Mouse (Mus musculus): ENCODE results near the gene Nfe2l1.
"Not testable (repeated sequence)": the region's sequence is repeated elsewhere in the genome, so short reads cannot be mapped to it uniquely, and the experiment has no call there.

Nfe2l1 gene

DNA sequence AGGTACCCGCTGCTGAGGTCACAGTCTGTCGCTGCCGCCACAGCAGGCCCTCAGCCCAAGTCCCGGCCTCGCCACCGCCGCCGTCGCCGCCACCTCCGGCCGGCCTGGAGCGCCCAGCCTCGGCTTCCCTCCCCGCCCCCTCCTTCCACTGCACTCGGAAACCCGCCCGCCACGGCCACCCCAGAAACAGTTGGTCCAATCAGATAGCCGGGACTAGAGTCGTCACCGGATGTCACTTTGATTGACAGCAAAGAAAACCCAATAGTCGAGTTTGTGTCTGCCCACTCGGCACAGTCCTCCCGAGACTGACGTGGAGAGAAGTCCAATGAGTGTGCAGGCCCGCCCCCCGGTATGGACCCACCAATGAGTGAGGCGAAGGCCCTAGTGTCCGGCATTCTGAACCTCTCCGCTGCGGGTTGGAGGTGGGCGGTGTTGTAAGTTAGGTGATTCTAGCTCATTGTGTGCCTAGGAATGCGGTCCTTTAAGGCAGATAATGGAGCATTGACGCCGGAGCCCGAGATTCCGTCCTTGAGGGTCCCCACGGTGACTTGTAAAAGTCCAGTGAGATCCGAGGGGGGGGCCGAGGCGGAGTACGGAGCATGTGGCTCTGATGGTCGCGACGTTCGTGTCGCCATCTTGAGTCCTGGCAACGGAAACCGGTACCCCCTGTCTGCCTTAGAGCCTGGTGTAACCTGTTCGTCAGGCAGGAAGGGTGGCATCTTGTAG is at the start of gene Nfe2l1:
Nfe2l1 (minus strand) TSS at position 156 of the 726 bp plus-strand sequence.
- peak; percentile 99 for DNase-seq

DNA sequence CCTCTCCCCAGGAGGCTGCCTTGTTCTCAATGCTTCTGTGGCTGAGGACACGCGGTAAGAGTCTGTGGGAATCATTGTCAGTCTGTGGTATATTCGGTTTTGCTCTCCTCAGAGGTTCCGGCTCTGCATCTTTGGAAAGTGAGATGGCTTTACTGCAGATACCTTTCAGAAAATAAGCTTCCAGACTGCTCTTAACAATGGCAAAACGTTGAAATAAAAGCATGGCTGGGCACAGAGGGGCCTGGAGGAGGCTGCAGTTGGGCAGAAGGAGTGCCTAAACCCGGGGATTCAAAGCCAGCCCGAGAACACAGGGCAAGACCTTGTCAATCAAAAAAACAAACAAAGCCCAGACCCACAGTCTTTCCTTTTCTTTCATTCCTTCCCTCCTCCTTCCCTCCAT is 49.6 kb upstream of the Nfe2l1 start:
- DNase-seq: no peak

DNA sequence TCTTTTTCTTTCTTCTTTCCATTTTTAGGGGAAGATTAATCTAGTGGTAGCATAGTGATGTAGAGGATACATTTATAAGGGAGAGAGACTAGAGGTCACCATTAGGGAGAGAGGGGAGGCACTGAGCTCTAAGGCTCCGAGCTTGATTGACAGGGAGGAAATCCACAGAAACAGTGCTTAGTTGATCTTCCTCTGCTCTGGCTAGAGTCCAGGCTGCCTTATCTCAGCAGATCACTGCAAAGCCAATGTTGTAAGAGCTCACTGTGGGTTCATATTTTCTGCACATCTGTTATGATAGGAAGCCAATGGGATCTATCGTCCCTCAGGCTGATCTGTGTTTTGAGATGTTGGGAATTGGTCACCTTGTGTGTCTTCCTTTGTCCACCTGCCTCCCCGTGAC is 48.9 kb upstream of the Nfe2l1 start:
- DNase-seq: no peak

GRCm38 (mm10) chr11:96877071-96877470 is 47.3 kb upstream of the Nfe2l1 start:
- DNase-seq: no peak

DNA sequence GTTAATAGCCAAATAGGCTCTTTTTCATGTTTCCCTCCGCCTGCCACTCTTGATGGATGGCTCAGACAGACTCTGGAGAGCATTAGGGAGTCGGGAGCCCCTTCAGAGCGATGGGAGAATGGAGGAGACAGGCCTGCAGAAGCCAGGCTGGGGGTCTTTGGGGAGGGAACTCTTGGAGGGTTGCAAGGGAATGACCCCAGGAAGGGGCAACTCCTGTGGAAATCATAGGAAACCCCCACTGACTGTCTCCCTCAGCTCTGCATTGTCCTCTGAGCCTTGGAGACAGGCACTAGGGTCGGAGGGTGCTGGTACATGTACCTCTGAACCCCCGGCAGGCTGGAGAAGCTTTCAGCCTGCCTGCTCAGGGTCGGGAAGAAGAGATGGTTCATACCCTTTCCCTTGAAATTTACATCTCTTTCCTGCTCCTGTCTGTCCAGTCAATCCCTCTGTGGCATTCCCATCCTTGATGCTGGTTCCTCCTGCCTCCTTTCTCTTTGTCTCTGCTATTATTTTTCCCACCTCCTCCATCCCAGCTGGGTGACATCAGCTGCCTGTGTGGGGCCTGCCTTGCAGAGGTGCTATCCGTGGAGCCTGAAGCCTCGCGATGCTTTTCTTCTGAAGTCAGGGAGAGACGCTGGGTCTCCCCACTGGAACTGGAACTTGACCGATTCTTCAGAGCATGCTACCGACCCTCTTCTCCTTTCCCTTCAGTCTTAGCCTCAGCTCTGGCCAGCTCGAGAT is 46.7 kb upstream of the Nfe2l1 start:
- DNase-seq: no peak

GRCm38 (mm10) chr11:96875745-96876144 is 46.0 kb upstream of the Nfe2l1 start:
- peak; percentile 76 for DNase-seq

GRCm38 (mm10) chr11:96875270-96875669 is 45.5 kb upstream of the Nfe2l1 start:
- DNase-seq: no peak

DNA sequence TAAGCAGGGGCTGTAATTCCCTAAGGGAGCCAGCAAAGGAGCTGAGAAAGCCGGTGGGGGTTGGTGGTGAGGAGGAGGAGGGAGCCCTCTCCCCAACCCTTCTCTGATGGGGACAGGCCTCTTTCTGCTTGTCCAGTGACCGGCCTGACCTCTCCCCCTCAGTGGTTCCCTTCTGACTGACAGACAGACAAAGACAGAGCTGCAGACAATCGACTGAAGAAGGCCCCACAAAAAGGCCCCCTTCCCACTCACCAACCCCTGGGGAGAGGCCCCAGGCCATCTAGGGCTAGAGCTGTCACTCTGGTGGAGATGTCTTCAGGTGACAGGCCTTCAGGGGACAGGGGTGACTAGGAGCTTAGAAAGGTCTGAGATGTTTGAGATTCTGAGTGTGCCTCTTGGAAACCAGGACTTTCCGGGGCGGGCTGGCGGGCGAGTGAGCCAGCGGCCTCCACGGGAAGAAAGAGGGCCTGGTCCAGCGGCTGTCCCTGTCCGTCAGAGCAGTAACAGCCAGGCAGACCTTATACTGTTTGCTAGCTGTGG is 43.9 kb upstream of the Nfe2l1 start:
- no peak for DNase-seq

- no peak for DNase-seq
Observed at GRCm38 (mm10) chr11:96872441-96873379, 42.9 kb upstream of the Nfe2l1 start.

DNA sequence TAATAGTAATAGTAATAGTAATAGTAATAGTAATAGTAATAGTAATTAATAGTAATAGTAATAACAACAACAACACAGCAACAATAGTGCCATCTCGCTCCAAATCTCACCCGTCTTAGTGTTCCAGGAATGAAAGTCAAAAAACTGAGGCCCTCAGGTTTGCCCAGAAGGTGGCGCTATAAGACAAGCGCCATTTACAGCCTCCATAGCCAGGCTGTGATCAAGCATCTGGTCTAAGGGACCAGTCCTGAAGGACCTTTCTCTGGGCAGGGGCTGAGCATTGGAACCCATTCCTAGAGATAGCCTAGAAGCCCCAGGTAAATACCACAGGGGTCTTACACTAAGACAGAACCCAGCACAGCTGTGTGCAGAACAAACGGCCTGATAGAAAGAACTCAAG is 37.4 kb upstream of the Nfe2l1 start:
- peak; percentile 78 for DNase-seq

- peak; percentile 75 for DNase-seq
Observed at GRCm38 (mm10) chr11:96863206-96863995, 33.6 kb upstream of the Nfe2l1 start.

DNA sequence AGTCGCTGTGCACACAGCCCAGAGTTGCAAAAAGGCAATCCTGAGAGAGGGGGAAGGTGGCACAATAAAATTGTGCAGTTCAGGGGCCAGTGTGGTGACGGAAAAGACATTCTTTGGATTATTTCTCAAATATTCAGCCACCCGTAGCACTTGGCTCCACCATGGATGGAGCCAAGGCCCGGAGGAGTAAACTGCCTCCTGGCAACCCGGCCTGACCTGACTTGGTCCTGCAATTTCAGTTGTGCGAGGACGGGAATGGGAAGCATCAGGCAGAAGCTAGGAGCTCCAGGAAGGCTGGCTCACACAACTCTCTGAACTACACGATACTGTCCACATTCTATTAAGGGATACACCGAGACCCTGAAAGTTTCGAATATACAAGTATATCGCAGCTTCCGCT is 32.8 kb upstream of the Nfe2l1 start:
- peak; percentile 22 for DNase-seq

GRCm38 (mm10) chr11:96861878-96862289 is 32.1 kb upstream of the Nfe2l1 start:
- DNase-seq: peak; percentile 96

- DNase-seq: peak; percentile 75
Observed at GRCm38 (mm10) chr11:96861446-96861845, 31.7 kb upstream of the Nfe2l1 start.

DNA sequence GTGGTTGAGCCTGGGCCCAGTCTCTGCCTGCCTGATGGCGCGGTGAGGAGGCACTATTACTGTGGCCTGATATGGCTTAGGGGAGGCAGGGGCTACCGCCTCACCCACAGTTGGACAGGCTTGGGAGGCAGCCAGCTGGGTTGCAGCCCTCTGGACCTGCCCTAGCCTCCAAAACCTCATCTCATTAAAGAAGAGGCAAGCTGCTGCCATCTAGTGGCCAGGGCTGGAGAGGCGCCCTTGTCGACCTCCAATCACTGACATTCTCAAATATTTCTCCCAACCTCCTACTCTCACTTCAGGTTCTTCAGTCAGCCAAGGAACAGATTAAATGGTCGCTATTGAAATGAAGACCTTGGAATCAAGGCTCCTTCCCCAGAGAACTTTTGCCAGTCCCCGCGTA is 30.8 kb upstream of the Nfe2l1 start:
- peak; percentile 88 for DNase-seq

GRCm38 (mm10) chr11:96859635-96860034 is 29.9 kb upstream of the Nfe2l1 start:
- no peak for DNase-seq

DNA sequence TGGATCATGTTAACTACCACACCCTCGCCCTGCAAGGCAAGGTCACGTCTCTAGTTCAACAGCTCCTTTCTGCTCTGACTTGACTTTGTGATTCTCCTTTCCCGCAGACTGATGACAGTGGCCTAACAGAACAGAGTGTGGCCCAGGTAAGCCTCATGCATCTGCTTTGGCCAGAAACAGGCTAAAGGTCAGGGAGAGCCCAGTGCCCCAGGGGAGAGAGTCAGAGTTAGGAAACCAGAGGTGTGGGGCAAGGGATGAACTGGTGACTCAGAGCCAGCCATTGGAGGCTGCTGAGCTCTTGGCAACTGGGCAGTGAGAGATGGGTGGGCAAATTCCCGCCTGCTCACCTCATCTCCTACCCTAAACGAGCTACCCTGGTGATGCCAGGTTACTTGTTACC is 27.7 kb upstream of the Nfe2l1 start:
- no peak for DNase-seq

GRCm38 (mm10) chr11:96849681-96850467 is 20.1 kb upstream of the Nfe2l1 start, which contains the start of gene Copz2:
TSS of gene Copz2 (plus strand) at chr11:96849870.
- DNase-seq: peak; percentile 75

DNA sequence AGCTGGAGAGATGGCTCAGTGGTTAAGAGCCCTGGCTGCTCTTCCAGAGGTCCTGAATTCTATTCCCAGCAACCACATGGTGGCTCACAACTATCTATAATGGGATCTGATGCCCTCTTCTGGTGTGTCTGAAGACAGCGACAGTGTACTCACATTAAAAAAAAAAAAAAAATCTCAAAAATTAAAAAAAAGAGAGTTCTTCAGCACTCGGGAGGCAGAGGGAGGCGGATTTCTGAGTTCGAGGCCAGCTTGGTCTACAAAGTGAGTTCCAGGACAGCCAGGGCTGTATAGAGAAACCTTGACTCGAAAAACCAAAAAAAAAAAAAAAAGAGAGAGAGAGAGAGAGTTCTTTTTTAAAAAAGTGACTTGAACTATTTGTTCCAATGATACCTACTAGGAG is 19.4 kb upstream of the Nfe2l1 start:
- not testable (repeated sequence) for DNase-seq

DNA sequence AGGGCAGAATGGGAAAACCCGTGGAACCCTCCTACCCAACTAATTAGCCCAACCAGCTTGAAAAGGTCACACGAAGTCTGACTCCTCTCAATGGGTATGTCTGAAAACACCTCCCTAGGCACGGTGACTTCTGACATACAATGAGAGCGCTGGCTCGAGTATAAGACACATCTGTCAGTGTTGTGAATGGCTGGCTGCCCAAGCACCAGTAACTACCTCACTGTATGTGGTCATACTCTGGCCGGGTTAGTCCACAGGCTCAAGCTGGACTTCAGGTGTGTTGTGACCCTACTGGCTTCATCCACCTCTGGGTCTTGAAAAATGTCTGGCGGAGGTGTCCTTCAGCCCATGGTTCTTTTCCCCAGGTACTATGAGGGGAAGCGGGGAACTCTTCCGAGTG is 18.9 kb upstream of the Nfe2l1 start:
- no peak for DNase-seq

DNA sequence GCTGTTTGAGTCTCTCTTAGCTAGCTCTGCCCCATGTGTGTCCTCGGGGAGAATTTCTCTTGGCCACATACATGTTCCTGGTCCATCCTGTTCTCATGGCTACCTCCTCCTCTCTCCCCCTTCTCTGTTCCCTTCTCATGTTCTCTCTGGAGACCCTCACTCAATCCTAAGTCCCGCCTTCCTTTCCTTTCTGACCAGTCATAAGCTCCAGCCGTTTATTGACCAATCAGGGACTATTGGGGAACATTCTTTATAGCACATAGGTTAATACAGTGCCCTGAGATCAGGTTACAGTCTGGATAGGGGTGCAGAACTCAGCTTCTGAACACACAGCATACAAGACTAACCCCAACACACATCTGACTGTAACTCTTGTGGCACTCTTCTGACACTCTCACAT is 17.5 kb upstream of the Nfe2l1 start:
- no peak for DNase-seq
